Mouse (Mus musculus) splenic B cell, adult 2 months (primary cell): Measurements from ENCODE around the gene Ltbp1.

ENCODE experiments used
- DNase-seq: peaks from one replicate; pipeline ENCODE4 v3.0.0-alpha.2; 2011; ENCODE audit warnings: low read depth, low spot score
- H3K27me3 ChIP-seq: 2 replicates; pipeline ENCODE4 v1.6.1; 2012; ENCODE audit warnings: mild to moderate bottlenecking, low read length, moderate library complexity, mixed read lengths; ENCODE audit not compliant: control insufficient read depth, poor library complexity, insufficient read depth, severe bottlenecking
- H3K36me3 ChIP-seq: 2 replicates; pipeline ENCODE4 v1.6.1; 2012; ENCODE audit warnings: mild to moderate bottlenecking, low read length, moderate library complexity, mixed read lengths; ENCODE audit not compliant: control insufficient read depth, poor library complexity, insufficient read depth, severe bottlenecking

Gene Ltbp1

GRCm38 (mm10) chr17:75216362-75216761 is 211.0 kb downstream of the Ltbp1 start:
- Histone ChIP-seq H3K27me3 (no peaks in the 10 kb centered on the region), H3K36me3 (no peaks in the 10 kb centered on the region)
- no peak for DNase-seq

- Histone ChIP-seq H3K36me3 (no peaks in the 10 kb centered on the region), H3K27me3 (no peaks in the 10 kb centered on the region)
- no peak for DNase-seq
Observed at GRCm38 (mm10) chr17:75218700-75219099, 213.3 kb downstream of the Ltbp1 start.

- no peaks in the 10 kb centered on the region for H3K36me3 ChIP-seq
- no peak for DNase-seq
- no peaks in the 10 kb centered on the region for H3K27me3 ChIP-seq
Observed at GRCm38 (mm10) chr17:75228321-75228720, 223.0 kb downstream of the Ltbp1 start.

GRCm38 (mm10) chr17:75233206-75233605 is 227.8 kb downstream of the Ltbp1 start:
- Histone ChIP-seq H3K27me3 (no peaks in the 10 kb centered on the region), H3K36me3 (no peaks in the 10 kb centered on the region)
- DNase-seq: no peak

- H3K27me3 ChIP-seq: no peaks in the 10 kb centered on the region
- no peak for DNase-seq
- no peaks in the 10 kb centered on the region for H3K36me3 ChIP-seq
Observed at GRCm38 (mm10) chr17:75233923-75234322, 228.6 kb downstream of the Ltbp1 start.

- no peaks in the 10 kb centered on the region for H3K27me3 ChIP-seq
- DNase-seq: no peak
- H3K36me3 ChIP-seq: no peaks in the 10 kb centered on the region
Observed at GRCm38 (mm10) chr17:75235781-75236180, 230.4 kb downstream of the Ltbp1 start.

GRCm38 (mm10) chr17:75236543-75236942 is 231.2 kb downstream of the Ltbp1 start:
- DNase-seq: no peak
- Histone ChIP-seq H3K27me3 (no peaks in the 10 kb centered on the region), H3K36me3 (no peaks in the 10 kb centered on the region)

- no peak for DNase-seq
- Histone ChIP-seq H3K36me3 (no peaks in the 10 kb centered on the region), H3K27me3 (no peaks in the 10 kb centered on the region)
Observed at GRCm38 (mm10) chr17:75237456-75237855, 232.1 kb downstream of the Ltbp1 start.

GRCm38 (mm10) chr17:75238655-75239054 is 233.3 kb downstream of the Ltbp1 start:
- DNase-seq: no peak
- Histone ChIP-seq H3K27me3 (no peaks in the 10 kb centered on the region), H3K36me3 (no peaks in the 10 kb centered on the region)

- no peaks in the 10 kb centered on the region for H3K27me3 ChIP-seq
- DNase-seq: no peak
- H3K36me3 ChIP-seq: no peaks in the 10 kb centered on the region
Observed at GRCm38 (mm10) chr17:75239545-75239944, 234.2 kb downstream of the Ltbp1 start.

GRCm38 (mm10) chr17:75242086-75242485 is 236.7 kb downstream of the Ltbp1 start:
- no peak for DNase-seq
- H3K27me3 ChIP-seq: no peaks in the 10 kb centered on the region
- H3K36me3 ChIP-seq: no peaks in the 10 kb centered on the region

GRCm38 (mm10) chr17:75243221-75243620 is 237.9 kb downstream of the Ltbp1 start:
- Histone ChIP-seq H3K27me3 (no peaks in the 10 kb centered on the region), H3K36me3 (no peaks in the 10 kb centered on the region)
- no peak for DNase-seq

- no peaks in the 10 kb centered on the region for H3K36me3 ChIP-seq
- H3K27me3 ChIP-seq: no peaks in the 10 kb centered on the region
- DNase-seq: no peak
Observed at GRCm38 (mm10) chr17:75244148-75244547, 238.8 kb downstream of the Ltbp1 start.

- no peaks in the 10 kb centered on the region for H3K36me3 ChIP-seq
- no peak for DNase-seq
- no peaks in the 10 kb centered on the region for H3K27me3 ChIP-seq
Observed at GRCm38 (mm10) chr17:75245085-75245484, 239.7 kb downstream of the Ltbp1 start.

GRCm38 (mm10) chr17:75248632-75249031 is 243.3 kb downstream of the Ltbp1 start:
- Histone ChIP-seq H3K27me3 (no peaks in the 10 kb centered on the region), H3K36me3 (no peaks in the 10 kb centered on the region)
- DNase-seq: no peak

GRCm38 (mm10) chr17:75250571-75250970 is 245.2 kb downstream of the Ltbp1 start:
- no peak for DNase-seq
- Histone ChIP-seq H3K27me3 (no peaks in the 10 kb centered on the region), H3K36me3 (no peaks in the 10 kb centered on the region)
